8 mouse cellular contexts compared by ENCODE assay signal in the genomic region with DNA sequence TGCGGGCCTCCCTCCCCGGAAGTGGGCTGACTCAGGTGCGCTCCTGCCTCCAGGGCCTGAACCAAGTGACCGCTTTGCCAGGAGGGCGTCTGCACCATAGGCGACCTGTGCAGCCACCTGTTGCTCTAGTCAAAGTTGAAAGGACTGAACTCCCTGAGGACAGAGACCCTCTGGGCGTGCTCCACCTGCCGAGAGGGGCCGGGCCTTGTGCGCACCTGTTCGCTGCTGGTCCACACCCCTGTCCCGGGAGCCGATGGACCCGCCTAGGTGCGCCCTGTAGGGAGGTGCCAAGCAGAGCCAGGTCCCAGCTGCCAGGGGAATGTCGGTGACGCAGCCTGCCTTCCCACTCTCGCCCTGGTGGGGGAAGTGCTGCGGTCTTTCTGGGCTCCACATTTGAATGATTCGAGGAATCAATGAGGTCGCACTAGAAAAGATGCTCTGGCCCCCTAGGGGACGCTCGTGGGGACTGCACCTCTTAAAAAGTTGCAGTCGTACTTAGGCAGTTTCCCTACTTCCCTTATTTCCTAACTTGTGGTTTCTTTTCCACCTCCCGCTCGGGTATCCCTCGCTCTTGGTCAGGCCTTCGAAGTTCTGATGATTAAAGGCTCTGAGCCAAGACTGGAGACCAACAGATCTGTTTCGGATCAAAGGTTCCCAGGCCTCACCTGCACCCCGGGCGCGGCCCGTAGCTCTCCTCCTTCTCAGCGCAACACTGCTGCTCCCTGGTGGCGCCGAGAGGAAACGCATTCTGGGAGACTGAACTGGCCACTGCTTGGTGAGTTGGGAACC. TPM values are rescaled to one million over a fixed set of nuclear protein-coding genes. Genes with fewer than 3 reads are reported as not detected.
DNase-seq lines count a peak whose midpoint lies in the region; ATAC-seq lines count a peak whose summit lies in the region.

TSS of gene Fam187b (plus strand) at position 290 of the 789 bp plus-strand sequence.

- H3K27me3 ChIP-seq in hindbrain, embryonic 12.5 days = peaks cover 23% of the 10 kb centered on the region

- H3K9ac ChIP-seq in hindbrain, embryonic 12.5 days = peak within 1 kb of the TSS; percentile 47; the same call in 1 of the 2 replicates

- WGBS in hindbrain, embryonic 12.5 days = 1% methylated on average over 37 of the region's 37 CpGs

- peaks cover 7% of the 10 kb centered on the region for H3K4me1 ChIP-seq in hindbrain, embryonic 12.5 days

- peak; percentile 87 for DNase-seq in T-cell, adult 2 months (ENCODE audit: low spot score)
- DNase-seq in cerebellum, postnatal 10 days = peak; percentile 93
- DNase-seq in frontal cortex, postnatal 14 days (ENCODE audit: low spot score in 2 of 2) = peak; percentile 71 to 72
- DNase-seq in layer of hippocampus, postnatal 36 days = peak; percentile 62 to 73
- peak; percentile 68 for DNase-seq in right cerebral cortex, adult 18-20 months
- peak; percentile 91 for DNase-seq in urinary bladder, postnatal 14 days (ENCODE audit: low spot score)

- H3K4me2 ChIP-seq in hindbrain, embryonic 12.5 days (replicated peaks) = peak within 1 kb of the TSS; percentile 59

- peak within 1 kb of the TSS; percentile 35 for H3K4me3 ChIP-seq in hindbrain, embryonic 12.5 days

- peak; percentile 79 for ATAC-seq in hindbrain, embryonic 12.5 days (ENCODE audit: low FRiP score)
- peak; percentile 91 for ATAC-seq in megakaryocyte, adult 5-6 weeks (ENCODE audit: poor library complexity, severe bottlenecking)

- H3K36me3 ChIP-seq in hindbrain, embryonic 12.5 days = no peaks in the 10 kb centered on the region

- no peaks in the 10 kb centered on the region for H3K9me3 ChIP-seq in hindbrain, embryonic 12.5 days (replicated peaks)

- no peak within 1 kb of the TSS; the same call in 1 of the 2 replicates for H3K27ac ChIP-seq in hindbrain, embryonic 12.5 days

RNA-seq across cellular contexts. Expression of gene Fam187b, which starts in this region (rescaled TPM):
- 0.89 and 1.4 TPM in 2 replicates for polyA plus RNA-seq in hindbrain, embryonic 12.5 days (2016; fragmentation: Nextera tagmentation; extraction: Ambion mirVana)
- under 1 TPM; 0.17 to 0.43 TPM for total RNA-seq in layer of hippocampus, postnatal 36 days (2021)
- total RNA-seq in megakaryocyte, adult 5-6 weeks (2015) = 1.4 and 1.9 TPM in 2 replicates
- 0.51 and 0.77 TPM in 2 replicates for total RNA-seq in megakaryocyte, adult 5-6 weeks (2017)

Comparison
In these comparisons a context has a peak if more than half of its experiments do, and no peak if none do; other contexts are left out.
1. Peak in DNase-seq in layer of hippocampus, postnatal 36 days; RNA of the gene not detected or under 1 TPM.